Mouse (Mus musculus) hindbrain, embryonic 16.5 days (tissue): ENCODE measurements at regions not wholly inside any gene's neighbourhood (a gene's known extent, or its start where the extent isn't known, plus 50 kb on each side); places are given as distances from the start of the nearest gene placed in this dataset.
A peak's percentile ranks its signal among the peaks of the same experiment; 100 is the strongest.

Source experiments
- ATAC-seq: fragments of 200-750 bp; cut with Nextera tagmentation; 2 replicates; pipeline ENCODE4 v1.8.0; 2017; ENCODE audit warnings: moderate TSS enrichment, moderate library complexity
- H3K27ac ChIP-seq: fragments of 300-500 bp; sonication (generic); 2 replicates; pipeline ENCODE4 v1.5.1; 2014; ENCODE audit warnings: low read depth, mild to moderate bottlenecking, control low read depth, low read length, moderate library complexity
- H3K27me3 ChIP-seq: fragments of 300-500 bp; sonication (generic); replicated peaks from 2 replicates; pipeline ENCODE4 v1.6.1; 2014; ENCODE audit warnings: low read length; ENCODE audit not compliant: control insufficient read depth, insufficient read depth
- H3K36me3 ChIP-seq: fragments of 300-500 bp; sonication (generic); 2 replicates; pipeline ENCODE4 v1.6.1; 2014; ENCODE audit warnings: mild to moderate bottlenecking, low read length, moderate library complexity, mixed read lengths; ENCODE audit not compliant: control insufficient read depth, insufficient read depth
- H3K4me1 ChIP-seq: fragments of 300-500 bp; sonication (generic); 2 replicates; pipeline ENCODE4 v1.6.1; 2014; ENCODE audit warnings: low read depth, low read length; ENCODE audit not compliant: control insufficient read depth, insufficient read depth
- H3K4me2 ChIP-seq: fragments of 300-500 bp; sonication (generic); 2 replicates; pipeline ENCODE4 v1.6.1; 2014; ENCODE audit warnings: mild to moderate bottlenecking, low read length, control low read depth, moderate library complexity
- H3K4me3 ChIP-seq: fragments of 300-500 bp; sonication (generic); 2 replicates; pipeline ENCODE4 v1.5.1; 2014; ENCODE audit warnings: mild to moderate bottlenecking, low read length, control low read depth, moderate library complexity
- H3K9ac ChIP-seq: fragments of 300-500 bp; sonication (generic); 2 replicates; pipeline ENCODE4 v1.6.1; 2014; ENCODE audit warnings: low read depth, mild to moderate bottlenecking, control low read depth, low read length, moderate library complexity
- H3K9me3 ChIP-seq: fragments of 300-500 bp; sonication (generic); 2 replicates; pipeline ENCODE4 v1.6.1; 2014; ENCODE audit warnings: mild to moderate bottlenecking, low read length, moderate library complexity; ENCODE audit not compliant: control insufficient read depth
- WGBS: fragments of 180-500 bp; shearing (Covaris S2); extraction: QIAGEN DNeasy Blood & Tissue Kit; methylation state at CpG from one replicate; pipeline ENCODE4 v1.1.7; 2014; 5-methylcytosine and 5-hydroxymethylcytosine counted together

DNA sequence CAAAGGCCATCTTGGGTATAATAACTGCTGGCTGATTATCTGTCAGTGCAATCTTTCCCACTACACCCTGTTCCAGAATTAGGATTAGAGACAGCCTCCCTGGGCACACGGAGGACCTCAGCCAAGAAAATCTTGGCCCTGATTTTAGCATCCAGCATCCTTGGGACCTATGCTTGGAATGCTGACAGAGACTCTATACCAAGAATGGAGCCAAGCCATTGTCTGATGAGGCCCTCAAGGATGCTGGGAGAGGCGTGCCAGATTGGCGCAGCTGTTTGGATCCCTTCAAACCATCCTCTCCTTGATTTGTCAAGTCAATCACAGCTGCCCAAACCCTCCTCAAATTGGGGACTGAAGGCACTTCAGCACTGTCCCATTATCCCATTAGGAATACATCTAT is 94.2 kb downstream of the Rbm43 start:
- Histone ChIP-seq H3K4me3 (no peak overlapping the region), H3K36me3 (no peaks in the 10 kb centered on the region), H3K4me1 (no peaks in the 10 kb centered on the region), H3K9ac (no peak overlapping the region), H3K9me3 (no peaks in the 10 kb centered on the region), H3K4me2 (no peak overlapping the region), H3K27me3 (no peaks in the 10 kb centered on the region), H3K27ac (no peak overlapping the region)
- peak; percentile 45; the same call in 1 of the 2 replicates for ATAC-seq
- 70% methylated on average over 3 of the region's 3 CpGs for WGBS

DNA sequence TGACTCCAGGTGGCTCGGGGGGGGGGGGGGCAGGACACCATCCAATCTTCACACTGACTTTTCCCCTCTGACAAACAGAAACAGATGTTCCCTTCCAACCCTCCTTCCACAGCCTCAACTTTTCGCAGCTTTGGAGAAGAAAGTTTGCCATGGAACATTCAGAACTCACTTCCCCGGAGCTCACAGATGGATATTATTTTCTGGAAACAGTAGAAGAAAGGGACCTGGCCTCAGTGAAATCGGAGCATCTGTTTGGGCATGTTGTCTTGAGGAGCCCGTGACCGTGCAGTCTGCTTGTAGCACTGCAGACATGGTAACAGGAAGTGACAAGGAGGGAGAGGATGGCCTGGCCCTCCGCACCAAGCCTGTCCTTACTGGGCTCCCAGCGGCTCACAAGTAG is 90.1 kb downstream of the Rbm43 start:
- H3K4me2 ChIP-seq, result no peak overlapping the region
- no peaks in the 10 kb centered on the region for H3K27me3 ChIP-seq
- H3K27ac ChIP-seq, result no peak overlapping the region
- no peaks in the 10 kb centered on the region for H3K9me3 ChIP-seq
- no peak overlapping the region for H3K4me3 ChIP-seq
- ATAC-seq, result no peak
- no peak overlapping the region for H3K9ac ChIP-seq
- H3K36me3 ChIP-seq, result no peaks in the 10 kb centered on the region
- no peaks in the 10 kb centered on the region for H3K4me1 ChIP-seq
- 76% methylated on average over 8 of the region's 8 CpGs for WGBS

DNA sequence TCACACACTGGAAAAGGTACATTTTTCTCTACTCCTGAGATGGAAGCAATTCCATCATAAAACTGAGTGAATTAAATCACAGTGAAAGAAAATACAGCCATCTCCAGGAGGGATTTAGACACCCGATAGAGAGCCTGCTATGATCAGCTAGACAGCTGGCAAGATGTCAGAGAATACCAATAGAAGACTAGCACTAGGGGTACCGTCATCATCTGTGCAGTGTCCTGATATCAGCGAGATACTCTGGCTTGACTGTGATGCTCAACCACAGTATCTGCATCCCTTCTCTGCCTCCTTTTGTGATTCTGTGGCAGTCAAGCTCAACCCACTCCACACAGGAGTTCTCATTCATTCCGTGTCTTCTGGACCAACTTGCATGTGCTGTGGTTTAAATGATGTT is 87.4 kb downstream of the Rbm43 start:
- no peak for ATAC-seq
- Histone ChIP-seq H3K4me1 (no peaks in the 10 kb centered on the region), H3K9ac (no peak overlapping the region), H3K27me3 (no peaks in the 10 kb centered on the region), H3K4me3 (no peak overlapping the region), H3K9me3 (no peaks in the 10 kb centered on the region), H3K27ac (no peak overlapping the region), H3K4me2 (no peak overlapping the region), H3K36me3 (no peaks in the 10 kb centered on the region)
- 42% methylated on average over 4 of the region's 4 CpGs for WGBS

DNA sequence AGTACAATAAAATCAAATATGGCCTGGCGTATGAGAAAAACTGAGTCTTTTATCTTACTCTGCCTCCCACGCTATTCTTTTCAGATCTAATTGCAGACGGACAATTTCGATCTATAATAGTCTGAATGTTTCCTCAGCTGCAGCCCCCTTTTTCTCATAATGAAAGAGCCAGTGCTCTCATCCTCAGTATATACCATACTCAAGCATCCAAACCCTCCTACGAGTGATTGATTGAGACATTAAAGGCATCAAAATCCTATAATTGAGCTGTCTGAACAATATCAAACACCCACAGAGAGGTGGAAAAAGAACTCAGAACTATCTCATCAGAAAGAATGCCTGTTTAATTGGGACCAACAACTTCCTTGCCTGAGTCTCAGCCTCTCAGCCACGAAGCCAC is 87.0 kb downstream of the Rbm43 start:
- H3K27me3 ChIP-seq, result no peaks in the 10 kb centered on the region
- no peaks in the 10 kb centered on the region for H3K4me1 ChIP-seq
- no peak overlapping the region for H3K4me3 ChIP-seq
- H3K27ac ChIP-seq, result no peak overlapping the region
- no peaks in the 10 kb centered on the region for H3K36me3 ChIP-seq
- no peak for ATAC-seq
- no peak overlapping the region for H3K9ac ChIP-seq
- no peak overlapping the region for H3K4me2 ChIP-seq
- H3K9me3 ChIP-seq, result no peaks in the 10 kb centered on the region
- WGBS, result 61% methylated on average over 6 of the region's 6 CpGs

DNA sequence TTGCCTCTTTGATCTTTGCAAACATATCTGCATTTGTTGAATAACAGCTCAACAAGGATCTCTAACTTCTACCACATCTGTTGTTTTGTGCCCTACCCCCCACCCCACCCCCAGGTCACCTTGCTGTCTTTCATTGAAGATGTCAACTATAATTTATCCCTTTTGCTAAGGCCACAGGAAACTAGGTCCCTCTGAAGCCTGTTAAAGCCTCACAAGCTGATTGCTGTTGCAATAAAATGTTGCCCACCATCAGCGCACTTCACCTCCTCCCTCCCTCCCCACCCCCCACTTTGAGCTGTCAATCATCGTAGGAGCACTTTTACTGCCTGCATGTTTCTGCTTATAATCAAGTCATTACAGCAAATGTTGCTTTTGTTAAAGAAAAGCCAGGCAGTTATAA is 86.5 kb downstream of the Rbm43 start:
- no peak overlapping the region for H3K4me2 ChIP-seq
- WGBS, result 51% methylated on average over 2 of the region's 2 CpGs
- H3K27ac ChIP-seq, result no peak overlapping the region
- no peaks in the 10 kb centered on the region for H3K36me3 ChIP-seq
- H3K9ac ChIP-seq, result no peak overlapping the region
- no peak overlapping the region for H3K4me3 ChIP-seq
- ATAC-seq, result no peak
- no peaks in the 10 kb centered on the region for H3K4me1 ChIP-seq
- H3K9me3 ChIP-seq, result no peaks in the 10 kb centered on the region
- no peaks in the 10 kb centered on the region for H3K27me3 ChIP-seq

DNA sequence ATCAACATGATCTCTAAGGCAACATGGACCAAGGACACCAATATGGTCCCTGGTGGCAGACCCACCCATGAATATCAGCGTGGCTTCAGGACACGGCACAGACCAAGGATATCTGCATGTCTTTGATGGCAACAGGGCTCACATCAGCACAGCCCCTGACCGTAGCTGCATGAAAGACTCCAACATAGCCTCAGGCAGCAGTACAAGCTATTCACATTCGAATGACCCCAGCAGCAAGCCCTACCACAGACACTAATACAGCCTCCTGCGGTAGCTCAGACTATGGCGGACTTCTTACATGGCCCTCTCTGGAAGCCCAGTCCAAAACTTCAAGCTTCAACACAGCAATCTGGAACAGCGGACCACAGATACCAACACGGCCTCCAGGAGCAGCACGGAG is 84.4 kb downstream of the Rbm43 start:
- 80% methylated on average over 9 of the region's 9 CpGs for WGBS
- H3K4me2 ChIP-seq, result no peak overlapping the region
- H3K4me3 ChIP-seq, result no peak overlapping the region
- H3K27me3 ChIP-seq, result no peaks in the 10 kb centered on the region
- H3K4me1 ChIP-seq, result no peaks in the 10 kb centered on the region
- H3K9me3 ChIP-seq, result no peaks in the 10 kb centered on the region
- no peaks in the 10 kb centered on the region for H3K36me3 ChIP-seq
- H3K27ac ChIP-seq, result no peak overlapping the region
- H3K9ac ChIP-seq, result no peak overlapping the region
- ATAC-seq, result no peak

DNA sequence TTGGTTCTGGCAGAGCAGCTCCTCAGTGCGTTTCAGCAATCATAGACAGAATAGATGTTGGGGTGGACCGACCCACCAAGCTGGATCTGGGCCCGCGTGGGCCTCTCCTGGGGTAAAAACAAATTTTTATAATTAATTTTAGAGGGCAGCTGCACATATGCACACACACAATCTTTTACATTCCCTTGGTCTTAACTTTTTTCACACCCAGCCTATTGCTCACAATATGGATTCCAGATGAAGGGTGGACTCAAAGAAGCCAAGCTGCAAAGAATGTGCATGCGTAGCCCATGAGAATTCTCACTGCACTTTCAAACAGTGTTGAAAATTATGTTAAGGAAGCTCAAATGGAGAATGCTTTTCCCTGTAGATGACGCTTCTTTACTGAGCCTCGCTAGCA is 83.3 kb downstream of the Rbm43 start:
- H3K4me1 ChIP-seq, result no peaks in the 10 kb centered on the region
- H3K4me3 ChIP-seq, result no peak overlapping the region
- H3K27me3 ChIP-seq, result no peaks in the 10 kb centered on the region
- H3K36me3 ChIP-seq, result no peaks in the 10 kb centered on the region
- no peak overlapping the region for H3K27ac ChIP-seq
- 89% methylated on average over 7 of the region's 7 CpGs for WGBS
- no peak overlapping the region for H3K4me2 ChIP-seq
- no peak overlapping the region for H3K9ac ChIP-seq
- ATAC-seq, result no peak
- no peaks in the 10 kb centered on the region for H3K9me3 ChIP-seq

DNA sequence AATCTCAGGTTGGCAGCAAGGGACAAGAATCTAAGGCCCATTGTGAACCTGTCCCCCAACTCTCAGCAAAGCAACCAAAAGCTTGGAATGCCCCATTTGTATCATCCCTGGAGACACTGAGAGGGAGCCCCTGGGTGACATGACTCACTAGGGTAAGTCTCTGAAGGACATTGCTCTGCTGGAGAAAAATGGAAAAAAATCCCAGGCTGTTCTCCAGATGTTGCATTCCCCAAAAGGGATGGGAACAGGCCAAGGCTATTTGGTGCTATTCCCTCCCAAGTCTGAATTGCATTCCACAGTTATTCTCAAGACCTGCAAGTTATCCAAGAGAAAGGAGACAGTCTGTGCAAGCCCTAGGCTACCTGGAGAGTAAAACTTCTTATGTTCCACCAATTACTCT is 77.7 kb downstream of the Rbm43 start:
- Histone ChIP-seq H3K36me3 (no peaks in the 10 kb centered on the region), H3K27me3 (no peaks in the 10 kb centered on the region), H3K4me3 (no peak overlapping the region), H3K4me1 (no peaks in the 10 kb centered on the region), H3K4me2 (no peak overlapping the region), H3K9ac (no peak overlapping the region), H3K9me3 (no peaks in the 10 kb centered on the region), H3K27ac (no peak overlapping the region)
- ATAC-seq, result no peak

DNA sequence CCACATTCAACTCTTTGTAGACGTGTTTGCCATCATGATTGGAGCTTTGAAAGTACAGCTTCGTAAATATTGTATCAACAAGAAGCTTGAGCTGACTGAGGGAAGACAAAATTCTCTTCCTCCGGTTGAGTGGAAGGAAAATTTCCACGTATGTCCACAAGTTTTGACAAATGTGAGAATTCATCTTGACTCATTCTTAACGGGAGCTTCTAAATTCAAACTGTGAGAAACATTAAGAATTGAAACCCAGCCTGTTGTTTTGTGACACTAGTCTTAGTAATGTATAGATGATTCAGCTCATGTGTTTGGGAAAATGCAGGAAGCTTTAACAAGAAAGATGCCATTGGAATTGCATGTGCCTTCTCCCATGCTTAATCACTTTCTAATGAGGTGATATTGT is 68.9 kb downstream of the Rbm43 start:
- Histone ChIP-seq H3K4me3 (no peak overlapping the region), H3K27ac (no peak overlapping the region), H3K9ac (no peak overlapping the region), H3K9me3 (no peaks in the 10 kb centered on the region), H3K4me1 (no peaks in the 10 kb centered on the region), H3K27me3 (no peaks in the 10 kb centered on the region), H3K36me3 (no peaks in the 10 kb centered on the region), H3K4me2 (no peak overlapping the region)
- WGBS, result 88% methylated on average over 5 of the region's 5 CpGs
- ATAC-seq, result no peak

DNA sequence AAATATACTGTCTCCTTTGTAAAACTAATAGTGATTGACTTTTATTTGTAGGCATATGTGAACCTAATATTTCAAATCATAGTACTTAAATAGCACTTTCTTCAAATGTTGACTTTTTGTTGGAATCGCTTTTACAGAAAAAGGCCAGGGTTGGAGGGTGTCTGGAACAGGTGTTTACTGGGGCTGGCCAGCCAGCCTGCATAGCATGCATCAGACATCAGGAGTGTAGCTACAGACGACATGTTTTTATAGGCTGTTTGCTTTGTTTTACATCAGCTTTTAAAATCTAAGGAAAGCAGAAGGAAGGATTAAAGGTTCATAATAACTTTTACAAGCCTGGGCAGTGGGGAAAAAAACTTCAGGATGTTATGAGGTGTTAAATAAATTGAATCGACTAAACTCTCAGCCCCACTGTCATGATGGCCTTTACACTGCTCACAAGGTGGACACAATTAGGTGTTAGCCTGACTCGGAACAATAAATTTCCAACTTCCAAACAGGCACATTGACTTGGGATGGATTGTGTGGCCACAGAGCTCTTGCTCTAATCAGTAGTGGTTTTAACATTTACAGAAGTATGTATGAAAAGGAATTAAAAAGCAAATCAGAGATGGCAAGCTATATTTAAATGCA is 66.0 kb downstream of the Rbm43 start:
- no peak for ATAC-seq
- no peaks in the 10 kb centered on the region for H3K4me1 ChIP-seq
- H3K9ac ChIP-seq, result no peak overlapping the region
- no peak overlapping the region for H3K27ac ChIP-seq
- no peaks in the 10 kb centered on the region for H3K36me3 ChIP-seq
- WGBS, result 86% methylated on average over 4 of the region's 4 CpGs
- no peaks in the 10 kb centered on the region for H3K9me3 ChIP-seq
- no peak overlapping the region for H3K4me2 ChIP-seq
- H3K4me3 ChIP-seq, result no peak overlapping the region
- no peaks in the 10 kb centered on the region for H3K27me3 ChIP-seq
